Mouse (Mus musculus) bone marrow macrophage, adult 2 months (primary cell): ENCODE measurements around the gene Myo3a. TPM values are rescaled to one million over a fixed set of nuclear protein-coding genes. Genes with fewer than 3 reads are reported as not detected.

ENCODE experiments used
- H3K27ac ChIP-seq: 2 replicates; pipeline ENCODE4 v1.5.1; 2012; ENCODE audit warnings: low read depth, low read length; ENCODE audit not compliant: insufficient read depth
- H3K4me1 ChIP-seq: 2 replicates; pipeline ENCODE4 v1.6.1; 2012; ENCODE audit warnings: low read length; ENCODE audit not compliant: control insufficient read depth, insufficient read depth
- H3K4me3 ChIP-seq: 2 replicates; pipeline ENCODE4 v1.5.1; 2012; ENCODE audit warnings: mild to moderate bottlenecking, low read length, moderate library complexity; ENCODE audit not compliant: insufficient read depth
- CTCF ChIP-seq: IDR thresholded peaks from 2 replicates; pipeline ENCODE4 v1.5.1; 2012; ENCODE audit warnings: low read depth, mild to moderate bottlenecking, low read length, moderate library complexity
- POLR2A ChIP-seq: IDR thresholded peaks from 2 replicates; pipeline ENCODE4 v1.6.1; 2012; ENCODE audit warnings: mild to moderate bottlenecking, low read depth, low read length, borderline replicate concordance
- polyA plus RNA-seq: library from polyadenylated mRNA; stranded (reverse); fragments of >200 nt; gene quantifications from 2 replicates; pipeline ENCODE4 v1.2.4, GENCODE M21; 2012; ENCODE audit not compliant: missing spikeins, insufficient read depth, insufficient read length

The Myo3a gene
- polyA plus RNA-seq, 1 experiment, result not detected

- H3K4me3 ChIP-seq, result no peak overlapping the region
- no peak for TF ChIP-seq CTCF
- no peak for TF ChIP-seq POLR2A
These were observed 393.2 kb downstream of the Myo3a start for GRCm38 (mm10) chr2:22620534-22620933.

GRCm38 (mm10) chr2:22620978-22621827, 393.9 kb downstream of the Myo3a start:
- Histone ChIP-seq H3K27ac (no peak overlapping the region), H3K4me3 (peak overlapping the region; percentile 23; the same call in 1 of the 2 replicates), H3K4me1 (no peaks in the 10 kb centered on the region)
- TF ChIP-seq POLR2A (no peak), CTCF (no peak)

More at GRCm38 (mm10) chr2:22620534-22620933, 393.2 kb downstream of the Myo3a start:
- Histone ChIP-seq H3K27ac (no peak overlapping the region), H3K4me1 (no peaks in the 10 kb centered on the region)

GRCm38 (mm10) chr2:22621828-22622731, 394.8 kb downstream of the Myo3a start, which contains the start of gene Gad2:
Gene Gad2, plus strand, starts transcription at chr2:22622205.
- TF ChIP-seq CTCF (no peak), POLR2A (no peak)
- peak within 1 kb of the TSS; percentile 23 for H3K4me3 ChIP-seq

GRCm38 (mm10) chr2:22623111-22624070, 396.1 kb downstream of the Myo3a start:
- Histone ChIP-seq H3K27ac (no peak overlapping the region), H3K4me3 (no peak overlapping the region), H3K4me1 (no peaks in the 10 kb centered on the region)
- TF ChIP-seq POLR2A (no peak), CTCF (no peak)

More at GRCm38 (mm10) chr2:22621828-22622731, 394.8 kb downstream of the Myo3a start, which contains the start of gene Gad2:
- Histone ChIP-seq H3K27ac (no peak within 1 kb of the TSS), H3K4me1 (no peaks in the 10 kb centered on the region)

GRCm38 (mm10) chr2:22624188-22624975, 397.1 kb downstream of the Myo3a start:
- no peak overlapping the region for H3K27ac ChIP-seq
- no peak for TF ChIP-seq POLR2A
- no peak for TF ChIP-seq CTCF
- H3K4me1 ChIP-seq, result no peaks in the 10 kb centered on the region
- H3K4me3 ChIP-seq, result no peak overlapping the region

DNA sequence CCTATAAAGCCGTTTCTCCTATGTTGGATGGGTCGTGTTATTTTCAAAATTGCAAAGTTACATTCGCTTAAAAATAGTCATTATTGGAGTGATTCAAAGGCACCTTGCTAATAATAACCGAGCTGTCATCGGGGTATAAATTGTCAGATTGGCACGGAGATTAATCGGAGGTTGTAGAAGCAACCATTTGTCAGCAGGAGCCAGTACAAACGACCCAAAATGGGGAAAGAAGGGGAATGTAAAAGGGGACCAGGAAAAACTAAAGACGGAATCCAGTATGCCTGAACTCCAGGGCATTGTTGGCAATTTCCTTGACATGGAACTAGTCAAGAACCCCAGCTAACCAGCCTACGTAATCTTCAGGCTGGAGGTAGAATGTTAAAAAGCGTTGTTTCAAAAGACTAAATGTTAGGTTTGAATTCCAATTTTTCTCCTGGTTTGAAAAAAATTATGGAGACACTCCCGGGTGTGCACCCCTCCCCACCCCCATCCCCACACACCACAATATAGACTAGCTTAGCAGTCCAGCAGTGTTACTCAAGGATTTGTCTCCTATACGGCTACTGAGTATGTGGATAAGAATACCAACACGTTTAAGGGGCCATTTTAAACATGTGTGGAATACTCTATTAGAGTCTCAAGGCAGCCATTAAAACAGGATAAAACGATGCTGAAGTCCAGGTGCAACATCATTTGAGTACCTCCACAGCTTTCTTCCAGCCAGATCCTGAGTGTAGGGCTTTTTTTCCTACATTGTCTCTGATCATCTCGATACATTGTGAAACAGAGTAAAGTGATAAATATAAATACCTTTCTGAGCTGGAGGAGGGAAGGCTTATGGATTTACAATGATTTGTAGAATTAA, 398.0 kb downstream of the Myo3a start:
- H3K27ac ChIP-seq, result no peak overlapping the region
- TF ChIP-seq CTCF (no peak), POLR2A (no peak)
- H3K4me1 ChIP-seq, result no peaks in the 10 kb centered on the region
- H3K4me3 ChIP-seq, result no peak overlapping the region

- no peak overlapping the region for H3K4me3 ChIP-seq
- TF ChIP-seq CTCF (no peak), POLR2A (no peak)
- H3K4me1 ChIP-seq, result no peaks in the 10 kb centered on the region
- no peak overlapping the region for H3K27ac ChIP-seq
These were observed 399.9 kb downstream of the Myo3a start for GRCm38 (mm10) chr2:22627147-22627666.
